Mouse (Mus musculus): ENCODE results near the gene Fzd7. TPM values are rescaled to one million over a fixed set of nuclear protein-coding genes. Genes with fewer than 3 reads are reported as not detected.

Fzd7 gene
- polyA plus RNA-seq, 1 experiment from 2014 or later = 5.8 TPM

GRCm38 (mm10) chr1:59508463-59509139, 26.4 kb downstream of the Fzd7 start:
- no peaks in the 10 kb centered on the region for H3K9me3 ChIP-seq (replicated peaks; ENCODE audit: control insufficient read depth, low read length)
- WGBS = 45% methylated on average over 17 of the region's 17 CpGs
- ATAC-seq (ENCODE audit: insufficient read depth, low FRiP score) = peak; percentile 25; the same call in 1 of the 2 replicates
- no peaks in the 10 kb centered on the region for H3K36me3 ChIP-seq (ENCODE audit: control insufficient read depth, insufficient read depth, low read length)
- no peak overlapping the region for H3K4me2 ChIP-seq (ENCODE audit: low read depth, low read length)
- peak overlapping the region; percentile 47; the same call in 1 of the 2 replicates for H3K27ac ChIP-seq (ENCODE audit: low read length)
- H3K4me1 ChIP-seq (ENCODE audit: control insufficient read depth, insufficient read depth, low read length) = no peaks in the 10 kb centered on the region
- H3K27me3 ChIP-seq (ENCODE audit: control insufficient read depth, insufficient read depth, low read length) = no peaks in the 10 kb centered on the region
- no peak overlapping the region for H3K9ac ChIP-seq (ENCODE audit: low read length)
- no peak overlapping the region for H3K4me3 ChIP-seq (replicated peaks; ENCODE audit: low read length)

GRCm38 (mm10) chr1:59511566-59512270, 29.5 kb downstream of the Fzd7 start:
- no peak overlapping the region for H3K27ac ChIP-seq (ENCODE audit: low read length)
- 72% methylated on average over 9 of the region's 9 CpGs for WGBS
- peaks cover 4% of the 10 kb centered on the region for H3K4me1 ChIP-seq (ENCODE audit: control insufficient read depth, insufficient read depth, low read length)
- no peaks in the 10 kb centered on the region for H3K27me3 ChIP-seq (ENCODE audit: control insufficient read depth, insufficient read depth, low read length)
- no peak for ATAC-seq (ENCODE audit: insufficient read depth, low FRiP score)
- no peak overlapping the region for H3K4me2 ChIP-seq (ENCODE audit: low read depth, low read length)
- H3K9ac ChIP-seq (ENCODE audit: low read length) = no peak overlapping the region
- H3K4me3 ChIP-seq (replicated peaks; ENCODE audit: low read length) = no peak overlapping the region
- no peaks in the 10 kb centered on the region for H3K9me3 ChIP-seq (replicated peaks; ENCODE audit: control insufficient read depth, low read length)
- H3K36me3 ChIP-seq (ENCODE audit: control insufficient read depth, insufficient read depth, low read length) = no peaks in the 10 kb centered on the region

- ATAC-seq (ENCODE audit: insufficient read depth, low FRiP score) = peak; percentile 82
These were observed 34.0 kb downstream of the Fzd7 start, which contains the start of gene Gm973 for GRCm38 (mm10) chr1:59516026-59516917. Gene Gm973, plus strand, starts transcription at chr1:59516264.

DNA sequence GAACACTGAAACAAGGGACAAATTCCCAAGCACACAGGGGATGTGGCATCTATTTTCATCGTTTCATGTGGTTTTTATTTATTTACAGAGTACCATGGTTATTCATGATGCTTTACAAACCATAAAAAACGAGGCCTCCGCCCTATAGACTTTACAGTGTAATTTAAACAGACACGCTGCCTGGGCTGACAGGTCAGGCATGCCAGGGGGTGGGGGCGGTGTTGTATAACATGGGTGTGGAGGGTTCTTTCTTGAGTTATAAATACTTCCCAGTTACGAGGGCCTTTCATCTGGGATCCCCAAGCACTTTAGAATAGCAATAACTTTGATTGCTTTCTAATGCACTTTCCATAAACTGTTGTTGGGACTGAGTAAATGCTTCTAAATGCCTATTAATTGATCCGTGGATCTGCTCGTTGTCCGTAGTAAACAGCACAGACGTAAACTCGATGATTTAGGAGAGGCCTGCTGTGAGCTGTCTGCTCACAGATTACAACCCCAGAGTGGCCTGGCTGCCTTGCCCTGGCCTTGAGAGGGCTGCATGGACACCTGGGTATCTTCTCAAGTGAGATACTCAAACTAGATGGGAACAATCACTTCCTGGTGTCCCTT, 38.1 kb downstream of the Fzd7 start:
- no peak overlapping the region for H3K4me3 ChIP-seq (replicated peaks; ENCODE audit: low read length)
- H3K9me3 ChIP-seq (replicated peaks; ENCODE audit: control insufficient read depth, low read length) = no peaks in the 10 kb centered on the region
- H3K27ac ChIP-seq (ENCODE audit: low read length) = no peak overlapping the region
- no peaks in the 10 kb centered on the region for H3K36me3 ChIP-seq (ENCODE audit: control insufficient read depth, insufficient read depth, low read length)
- no peak for ATAC-seq (ENCODE audit: insufficient read depth, low FRiP score)
- peaks cover 25% of the 10 kb centered on the region for H3K4me1 ChIP-seq (ENCODE audit: control insufficient read depth, insufficient read depth, low read length)
- H3K9ac ChIP-seq (ENCODE audit: low read length) = no peak overlapping the region
- no peaks in the 10 kb centered on the region for H3K27me3 ChIP-seq (ENCODE audit: control insufficient read depth, insufficient read depth, low read length)
- WGBS = 27% methylated on average over 11 of the region's 11 CpGs
- H3K4me2 ChIP-seq (ENCODE audit: low read depth, low read length) = no peak overlapping the region

More at GRCm38 (mm10) chr1:59516026-59516917, 34.0 kb downstream of the Fzd7 start, which contains the start of gene Gm973:
- H3K27me3 ChIP-seq (ENCODE audit: control insufficient read depth, insufficient read depth, low read length) = no peaks in the 10 kb centered on the region
- peak within 1 kb of the TSS; percentile 53 for H3K4me2 ChIP-seq (ENCODE audit: low read depth, low read length)
- peak within 1 kb of the TSS; percentile 74 for H3K27ac ChIP-seq (ENCODE audit: low read length)
- 8% methylated on average over 25 of the region's 25 CpGs for WGBS
- H3K9ac ChIP-seq (ENCODE audit: low read length) = peak within 1 kb of the TSS; percentile 60
- no peaks in the 10 kb centered on the region for H3K9me3 ChIP-seq (replicated peaks; ENCODE audit: control insufficient read depth, low read length)
- no peaks in the 10 kb centered on the region for H3K36me3 ChIP-seq (ENCODE audit: control insufficient read depth, insufficient read depth, low read length)
- H3K4me1 ChIP-seq (ENCODE audit: control insufficient read depth, insufficient read depth, low read length) = peaks cover 19% of the 10 kb centered on the region
- peak within 1 kb of the TSS; percentile 25 for H3K4me3 ChIP-seq (replicated peaks; ENCODE audit: low read length)

DNA sequence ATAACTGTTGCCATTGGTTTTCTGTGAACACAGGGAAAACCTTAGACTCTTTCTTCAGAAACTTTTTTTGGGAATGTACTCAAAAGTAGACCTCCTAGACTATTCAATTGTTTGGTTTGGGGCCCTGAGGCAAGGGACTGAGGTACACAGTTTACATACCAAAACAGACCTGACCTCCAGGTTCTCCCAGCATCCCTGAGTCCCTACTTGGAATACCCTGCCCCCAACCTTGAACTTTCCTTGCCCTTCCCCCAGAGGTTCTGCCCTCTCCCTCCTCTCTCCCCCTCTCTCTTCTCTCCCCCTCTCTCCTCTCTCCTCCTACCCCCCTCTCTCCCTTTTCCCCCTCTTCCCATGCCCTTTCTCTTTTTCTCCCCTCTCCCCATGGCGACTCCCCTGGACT, 40.2 kb downstream of the Fzd7 start:
- no peaks in the 10 kb centered on the region for H3K36me3 ChIP-seq (ENCODE audit: control insufficient read depth, insufficient read depth, low read length)
- no peak overlapping the region for H3K27ac ChIP-seq (ENCODE audit: low read length)
- H3K4me1 ChIP-seq (ENCODE audit: control insufficient read depth, insufficient read depth, low read length) = peaks cover 18% of the 10 kb centered on the region
- no peak overlapping the region for H3K9ac ChIP-seq (ENCODE audit: low read length)
- WGBS = 73% methylated on average over 1 of the region's 1 CpGs
- H3K4me3 ChIP-seq (replicated peaks; ENCODE audit: low read length) = no peak overlapping the region
- ATAC-seq (ENCODE audit: insufficient read depth, low FRiP score) = no peak
- H3K4me2 ChIP-seq (ENCODE audit: low read depth, low read length) = no peak overlapping the region
- no peaks in the 10 kb centered on the region for H3K27me3 ChIP-seq (ENCODE audit: control insufficient read depth, insufficient read depth, low read length)
- H3K9me3 ChIP-seq (replicated peaks; ENCODE audit: control insufficient read depth, low read length) = no peaks in the 10 kb centered on the region

GRCm38 (mm10) chr1:59523378-59523958, 41.2 kb downstream of the Fzd7 start:
- no peaks in the 10 kb centered on the region for H3K36me3 ChIP-seq (ENCODE audit: control insufficient read depth, insufficient read depth, low read length)
- WGBS = 76% methylated on average over 5 of the region's 5 CpGs
- no peak overlapping the region for H3K27ac ChIP-seq (ENCODE audit: low read length)
- no peaks in the 10 kb centered on the region for H3K27me3 ChIP-seq (ENCODE audit: control insufficient read depth, insufficient read depth, low read length)
- no peak overlapping the region for H3K9ac ChIP-seq (ENCODE audit: low read length)
- no peaks in the 10 kb centered on the region for H3K9me3 ChIP-seq (replicated peaks; ENCODE audit: control insufficient read depth, low read length)
- H3K4me3 ChIP-seq (replicated peaks; ENCODE audit: low read length) = no peak overlapping the region
- no peak for ATAC-seq (ENCODE audit: insufficient read depth, low FRiP score)
- H3K4me1 ChIP-seq (ENCODE audit: control insufficient read depth, insufficient read depth, low read length) = peaks cover 18% of the 10 kb centered on the region
- H3K4me2 ChIP-seq (ENCODE audit: low read depth, low read length) = no peak overlapping the region

DNA sequence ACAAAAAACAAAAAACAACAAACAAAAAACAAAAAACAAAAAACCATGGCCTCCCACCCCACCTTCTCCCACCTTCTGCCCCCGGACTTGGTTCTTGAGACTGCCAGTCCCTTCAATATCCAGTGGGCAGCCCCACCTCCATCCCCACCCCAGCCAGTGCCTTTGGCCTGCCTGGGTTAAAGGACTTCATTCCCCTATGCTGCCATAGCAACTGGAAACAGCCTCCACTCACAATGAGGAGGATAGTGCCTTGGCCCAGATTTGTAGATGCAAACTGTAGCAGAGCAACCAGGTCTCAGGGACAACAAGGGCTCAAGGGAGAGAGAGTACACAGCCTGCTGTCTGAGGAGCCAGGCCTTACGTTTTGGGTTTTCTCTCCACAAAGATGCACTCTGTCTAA, 41.8 kb downstream of the Fzd7 start:
- ATAC-seq (ENCODE audit: insufficient read depth, low FRiP score) = no peak
- Histone ChIP-seq H3K36me3 (ENCODE audit: control insufficient read depth, insufficient read depth, low read length) (no peaks in the 10 kb centered on the region), H3K4me3 (replicated peaks; ENCODE audit: low read length) (no peak overlapping the region), H3K9ac (ENCODE audit: low read length) (no peak overlapping the region), H3K27me3 (ENCODE audit: control insufficient read depth, insufficient read depth, low read length) (no peaks in the 10 kb centered on the region), H3K4me2 (ENCODE audit: low read depth, low read length) (no peak overlapping the region), H3K4me1 (ENCODE audit: control insufficient read depth, insufficient read depth, low read length) (peaks cover 18% of the 10 kb centered on the region), H3K9me3 (replicated peaks; ENCODE audit: control insufficient read depth, low read length) (no peaks in the 10 kb centered on the region), H3K27ac (ENCODE audit: low read length) (no peak overlapping the region)
- 70% methylated on average over 2 of the region's 2 CpGs for WGBS

DNA sequence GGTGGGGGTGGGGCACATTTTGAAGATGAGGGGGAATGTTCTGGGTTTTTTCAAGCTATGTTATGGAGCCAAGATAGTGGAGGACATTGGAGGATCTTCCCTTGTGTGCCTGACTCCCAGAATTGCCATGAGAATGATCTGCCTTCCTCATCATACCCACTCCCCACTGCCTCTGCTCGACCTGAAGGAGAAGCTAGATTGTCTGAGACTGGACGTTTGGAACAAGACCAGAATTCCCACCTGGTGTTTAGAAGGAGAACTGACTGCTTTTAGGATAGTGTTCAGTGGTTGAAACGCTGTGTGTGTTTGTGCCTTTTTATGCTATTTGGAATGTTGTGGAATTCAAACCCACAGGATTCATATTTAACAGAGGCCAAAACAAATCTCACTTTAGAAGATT, 42.5 kb downstream of the Fzd7 start:
- Histone ChIP-seq H3K9me3 (replicated peaks; ENCODE audit: control insufficient read depth, low read length) (no peaks in the 10 kb centered on the region), H3K4me1 (ENCODE audit: control insufficient read depth, insufficient read depth, low read length) (peaks cover 16% of the 10 kb centered on the region), H3K9ac (ENCODE audit: low read length) (no peak overlapping the region), H3K36me3 (ENCODE audit: control insufficient read depth, insufficient read depth, low read length) (no peaks in the 10 kb centered on the region), H3K4me3 (replicated peaks; ENCODE audit: low read length) (no peak overlapping the region), H3K27me3 (ENCODE audit: control insufficient read depth, insufficient read depth, low read length) (no peaks in the 10 kb centered on the region), H3K27ac (ENCODE audit: low read length) (no peak overlapping the region), H3K4me2 (ENCODE audit: low read depth, low read length) (no peak overlapping the region)
- no peak for ATAC-seq (ENCODE audit: insufficient read depth, low FRiP score)
- 38% methylated on average over 3 of the region's 3 CpGs for WGBS

Measured in stomach, embryonic 16.5 days (tissue).